Mouse (Mus musculus): ENCODE measurements around the gene Skap1.

- TF ChIP-seq MAX (IDR thresholded peaks at IDR 0.05; ENCODE audit: low read depth) (no peak), POLR2A (IDR thresholded peaks at IDR 0.05; ENCODE audit: insufficient read length, low read depth) (no peak), E2F4 (IDR thresholded peaks at IDR 0.05; ENCODE audit: insufficient read depth) (no peak), USF1 (IDR thresholded peaks at IDR 0.05; ENCODE audit: low read depth) (no peak)
Measured at GRCm38 (mm10) chr11:96730327-96730726, 265.9 kb downstream of the Skap1 start.
